Comparison of ENCODE assay signal across 20 mouse cellular contexts in genomic region chr17:56374851-56375250, GRCm38 (mm10). TPM values are rescaled to one million over a fixed set of nuclear protein-coding genes. Genes with fewer than 3 reads are reported as not detected.
DNase-seq lines count a peak whose midpoint lies in the region; ATAC-seq and TF ChIP-seq lines count a peak whose summit lies in the region.
"Had no signal": no experiment of that assay in that cellular context is flagged by ENCODE, and none has a peak within 500 bp of the region (broad histone marks: within the 10 kb centered on the region; RNA-seq: fewer than 3 reads in every experiment).

No protein-coding gene starts in this region.

- no peak overlapping the region for H3K4me2 ChIP-seq in hindbrain, embryonic 15.5 days
- H3K4me2 ChIP-seq in lung, postnatal 0 days (replicated peaks; ENCODE audit: low read depth, low read length), result no peak overlapping the region
- H3K4me2 ChIP-seq: forebrain, embryonic 13.5 days; midbrain, embryonic 12.5 days; neural tube, embryonic 12.5 days had no signal

- no peaks in the 10 kb centered on the region for H3K9me3 ChIP-seq in hindbrain, embryonic 15.5 days
- H3K9me3 ChIP-seq in hindbrain, embryonic 10.5 days, result no peaks in the 10 kb centered on the region
- H3K9me3 ChIP-seq in lung, postnatal 0 days (ENCODE audit: low read length), result no peaks in the 10 kb centered on the region
- H3K9me3 ChIP-seq: embryonic facial prominence, embryonic 10.5 days; forebrain, embryonic 13.5 days; midbrain, embryonic 12.5 days; neural tube, embryonic 12.5 days had no signal

- no peak for TF ChIP-seq POLR2A in lung, adult 2 months (IDR thresholded peaks at IDR 0.05; ENCODE audit: borderline replicate concordance, extremely low read depth, low read depth, low read length)

- peaks cover 56% of the 10 kb centered on the region for H3K4me1 ChIP-seq in hindbrain, embryonic 15.5 days (replicated peaks)
- no peaks in the 10 kb centered on the region for H3K4me1 ChIP-seq in hindbrain, embryonic 10.5 days (replicated peaks)
- H3K4me1 ChIP-seq in lung, postnatal 0 days (ENCODE audit: insufficient read depth, low read depth, low read length), result no peaks in the 10 kb centered on the region
- no peaks in the 10 kb centered on the region for H3K4me1 ChIP-seq in lung, adult 2 months (ENCODE audit: control insufficient read depth, insufficient read depth, low read length)
- H3K4me1 ChIP-seq: embryonic facial prominence, embryonic 10.5 days; midbrain, embryonic 12.5 days had no signal

- WGBS in hindbrain, embryonic 15.5 days, result 93% methylated on average over 1 of the region's 1 CpGs
- WGBS in hindbrain, embryonic 10.5 days, result 81% methylated on average over 1 of the region's 1 CpGs
- WGBS in lung, postnatal 0 days, result 70% methylated on average over 1 of the region's 1 CpGs
- whole genome bisulfite sequencing in lung, adult 2 months, result 67% methylated on average over 1 of the region's 1 CpGs

- ATAC-seq in hindbrain, embryonic 15.5 days (ENCODE audit: low FRiP score, low read depth), result no peak
- ATAC-seq in lung, postnatal 0 days, result peak; percentile 56
- ATAC-seq: forebrain, embryonic 13.5 days; inflammation-experienced regulatory T-cells, adult 6 months had no signal

- DNase-seq in gastrocnemius, postnatal 25 days, result peak; percentile 63
- DNase-seq in gastrocnemius, postnatal 10 days, result no peak
- no peak for DNase-seq in hindbrain, embryonic 10.5 days (ENCODE audit: low spot score)
- DNase-seq in lung, postnatal 0 days (ENCODE audit: low spot score), result peak; percentile 21
- no peak for DNase-seq in lung, adult 2 months
- peak; percentile 42 for DNase-seq in lung, postnatal 36 days
- DNase-seq in adrenal gland, adult 18-20 months (ENCODE audit: low spot score in 2 of 2), result no peak
- DNase-seq: cerebellum, adult 2 months; cerebellum, postnatal 36 days; heart, postnatal 10 days; kidney, adult 2 months; kidney, postnatal 10 days; thymus, postnatal 36 days had no signal

- H3K4me3 ChIP-seq in hindbrain, embryonic 15.5 days, result no peak overlapping the region
- H3K4me3 ChIP-seq in hindbrain, embryonic 10.5 days, result no peak overlapping the region
- no peak overlapping the region for H3K4me3 ChIP-seq in lung, postnatal 0 days (ENCODE audit: low read depth, low read length)
- no peak overlapping the region for H3K4me3 ChIP-seq in lung, adult 2 months (replicated peaks; ENCODE audit: extremely low read depth, low read depth, low read length)
- H3K4me3 ChIP-seq: embryonic facial prominence, embryonic 10.5 days; forebrain, embryonic 13.5 days; midbrain, embryonic 12.5 days; neural tube, embryonic 12.5 days had no signal

- TF ChIP-seq EP300 in lung, postnatal 0 days (IDR thresholded peaks at IDR 0.05), result no peak

- no peak for TF ChIP-seq CTCF in lung, postnatal 0 days (IDR thresholded peaks at IDR 0.05)
- no peak for TF ChIP-seq CTCF in lung, adult 2 months (IDR thresholded peaks at IDR 0.05; ENCODE audit: insufficient read depth, low read length)

- H3K27me3 ChIP-seq in hindbrain, embryonic 15.5 days, result no peaks in the 10 kb centered on the region
- no peaks in the 10 kb centered on the region for H3K27me3 ChIP-seq in hindbrain, embryonic 10.5 days (ENCODE audit: insufficient read depth, poor library complexity, severe bottlenecking)
- H3K27me3 ChIP-seq in lung, postnatal 0 days (replicated peaks; ENCODE audit: insufficient read depth, low read length), result no peaks in the 10 kb centered on the region
- H3K27me3 ChIP-seq: CH12.LX; forebrain, embryonic 13.5 days; midbrain, embryonic 12.5 days; neural tube, embryonic 12.5 days had no signal

- peaks cover 31% of the 10 kb centered on the region for H3K36me3 ChIP-seq in hindbrain, embryonic 15.5 days
- peaks cover 100% of the 10 kb centered on the region for H3K36me3 ChIP-seq in hindbrain, embryonic 10.5 days
- H3K36me3 ChIP-seq in lung, postnatal 0 days (ENCODE audit: insufficient read depth, low read length), result peaks cover 18% of the 10 kb centered on the region

- H3K27ac ChIP-seq in hindbrain, embryonic 15.5 days (replicated peaks), result peak overlapping the region; percentile 69; the same call in 1 of the 2 replicates
- no peak overlapping the region for H3K27ac ChIP-seq in hindbrain, embryonic 10.5 days
- H3K27ac ChIP-seq in lung, postnatal 0 days (ENCODE audit: low read length), result no peak overlapping the region
- H3K27ac ChIP-seq: embryonic facial prominence, embryonic 10.5 days; forebrain, embryonic 13.5 days had no signal

- no peak overlapping the region for H3K9ac ChIP-seq in hindbrain, embryonic 15.5 days
- no peak overlapping the region for H3K9ac ChIP-seq in lung, postnatal 0 days (replicated peaks; ENCODE audit: low read depth)
- H3K9ac ChIP-seq: forebrain, embryonic 13.5 days; midbrain, embryonic 12.5 days; neural tube, embryonic 12.5 days had no signal

RNA-seq across cellular contexts. Expression of gene Kdm4b, which starts 49.0 kb away (rescaled TPM):
- 10 to 100 TPM; 21.5 to 22.6 TPM for total RNA-seq in gastrocnemius, postnatal 25 days (2021)
- total RNA-seq in gastrocnemius, postnatal 10 days (2021), result 10 to 100 TPM; 24.9 to 28.6 TPM
- 71.5 and 73.7 TPM in 2 replicates for polyA plus RNA-seq in hindbrain, embryonic 15.5 days (2015; fragmentation: Nextera tagmentation; extraction: Ambion mirVana)
- polyA plus RNA-seq in hindbrain, embryonic 10.5 days (2016; fragmentation: Nextera tagmentation; extraction: Ambion mirVana), result 51.5 and 65.8 TPM in 2 replicates
- polyA plus RNA-seq in lung, postnatal 0 days (2015; fragmentation: Nextera tagmentation; extraction: Ambion mirVana), result 19.7 and 22.4 TPM in 2 replicates
- polyA plus RNA-seq in lung, adult 2 months (2012; rRNA removed), result 39.9 and 46.1 TPM in 2 replicates
- 10 to 100 TPM; 31.9 to 39.9 TPM for total RNA-seq in adrenal gland, adult 18-20 months (2021)

Comparison
In these comparisons a context has a peak if more than half of its experiments do, and no peak if none do; other contexts are left out.
1. DNase-seq: peak in gastrocnemius, postnatal 25 days (single experiment), lung, postnatal 0 days (single experiment) and lung, postnatal 36 days (single experiment); none in gastrocnemius, postnatal 10 days (single experiment), hindbrain, embryonic 10.5 days (single experiment), lung, adult 2 months (single experiment) and adrenal gland, adult 18-20 months (0 of 2).